Mouse (Mus musculus) gastrocnemius, adult 2 months (tissue): ENCODE data around the gene Il31ra. TPM values are rescaled to one million over a fixed set of nuclear protein-coding genes. Genes with fewer than 3 reads are reported as not detected.
A peak's percentile ranks its signal among the peaks of the same experiment; 100 is the strongest.

Experiments used
- DNase-seq: peaks from one replicate; pipeline ENCODE4 v3.0.0; 2022
- H3K27ac ChIP-seq: fragments of 200-600 bp; 2 replicates; pipeline ENCODE4 v1.8.1; 2022; ENCODE audit warnings: mild to moderate bottlenecking
- H3K4me3 ChIP-seq: fragments of 200-600 bp; 2 replicates; pipeline ENCODE4 v1.8.1; 2022; ENCODE audit warnings: mild to moderate bottlenecking, moderate library complexity
- CTCF ChIP-seq: fragments of 200-600 bp; IDR thresholded peaks from 2 replicates; pipeline ENCODE4 v1.8.1; 2022; ENCODE audit warnings: antibody characterized with exemption, mild to moderate bottlenecking, moderate library complexity
- intact Hi-C: fragments of 180-260 bp; cut with DNase I; formaldehyde crosslinking; loops from one replicate; pipeline ENCODE4 v1.15.1; 2025
- total RNA-seq, 2 experiments: library from RNA; stranded (reverse); gene quantifications; 2 replicates each; pipeline ENCODE4 v1.2.3; 2021

Il31ra gene
- total RNA-seq, 2 experiments from 2014 or later: 0.14 TPM; not detected in 1

DNA sequence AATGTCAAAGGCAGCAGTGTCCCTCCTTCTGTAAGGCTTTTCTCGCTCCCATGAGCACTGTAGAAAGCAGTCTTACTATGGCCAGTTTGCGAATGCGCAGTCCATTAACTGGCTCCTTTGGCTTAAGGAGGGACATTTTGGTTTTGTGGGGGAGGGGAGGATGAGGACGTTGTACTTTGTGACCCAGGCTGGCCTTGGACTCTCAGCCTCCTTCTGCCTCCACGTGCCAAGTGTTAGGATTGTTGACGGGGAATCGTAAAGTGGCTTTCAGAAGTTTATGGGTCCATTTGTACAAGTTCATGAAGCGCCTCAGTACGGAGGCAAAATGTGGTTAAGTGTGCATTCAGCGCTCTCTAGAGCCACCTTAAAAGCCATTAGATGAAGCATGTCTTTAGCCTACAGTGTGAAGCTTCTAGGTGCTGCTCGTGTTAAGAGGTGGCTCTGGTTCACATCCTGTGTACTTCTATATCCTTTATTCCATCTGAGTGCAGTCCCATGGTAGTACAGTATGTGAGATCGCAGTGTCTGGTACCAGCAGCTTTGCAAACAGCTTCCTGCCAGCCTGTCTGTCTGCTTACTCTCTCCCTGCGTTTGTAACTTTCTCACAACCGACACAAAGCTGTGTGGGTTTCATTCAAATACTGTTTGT is 102.4 kb downstream of the Il31ra start:
- DNase-seq: no peak
- intact Hi-C loops: no loop called here
- no peak for TF ChIP-seq CTCF
- H3K4me3 ChIP-seq: no peak overlapping the region
- no peak overlapping the region for H3K27ac ChIP-seq

DNA sequence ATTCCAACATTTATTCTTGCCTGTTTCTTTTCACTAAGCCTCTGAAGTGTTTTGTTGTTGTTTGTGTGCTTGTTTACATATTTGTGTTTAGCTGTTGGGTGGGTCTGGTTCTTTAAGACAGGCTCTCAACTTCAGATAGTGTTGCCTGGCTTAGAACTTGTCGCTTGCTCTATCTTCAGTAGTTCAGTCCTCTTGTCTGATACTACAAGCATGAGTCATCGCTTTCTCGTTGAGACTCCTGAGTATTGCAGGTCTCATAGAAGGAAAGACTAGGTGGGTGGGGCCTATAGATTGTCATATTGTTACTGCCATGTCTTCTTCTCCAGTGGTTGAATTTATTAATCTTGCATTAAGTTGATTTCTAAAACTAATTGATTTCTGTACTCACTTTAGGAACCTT is 104.1 kb downstream of the Il31ra start:
- no peak for TF ChIP-seq CTCF
- DNase-seq: no peak
- intact Hi-C loops: no loop called here
- H3K4me3 ChIP-seq: no peak overlapping the region
- H3K27ac ChIP-seq: no peak overlapping the region

DNA sequence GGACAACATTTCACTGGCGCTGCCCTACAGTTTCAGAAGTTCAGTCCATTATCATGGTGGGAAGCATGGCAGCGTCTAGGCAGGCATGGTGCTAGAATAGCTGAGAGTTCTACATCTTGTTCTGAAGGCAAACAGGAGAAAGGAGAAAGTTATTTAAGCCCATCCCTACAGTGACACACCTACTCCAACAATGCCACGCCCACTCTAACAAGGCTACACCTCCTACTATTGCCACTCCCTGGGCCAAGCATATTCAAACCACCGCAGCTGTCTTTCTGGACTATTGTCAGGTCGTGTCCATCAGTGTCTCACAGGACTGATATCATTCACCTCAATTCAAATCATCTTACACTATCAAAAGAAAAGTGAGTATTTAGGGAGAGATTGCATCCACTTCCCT is 107.5 kb downstream of the Il31ra start:
- TF ChIP-seq CTCF: no peak
- intact Hi-C loops: no loop called here
- Histone ChIP-seq H3K27ac (no peak overlapping the region), H3K4me3 (no peak overlapping the region)
- DNase-seq: no peak

DNA sequence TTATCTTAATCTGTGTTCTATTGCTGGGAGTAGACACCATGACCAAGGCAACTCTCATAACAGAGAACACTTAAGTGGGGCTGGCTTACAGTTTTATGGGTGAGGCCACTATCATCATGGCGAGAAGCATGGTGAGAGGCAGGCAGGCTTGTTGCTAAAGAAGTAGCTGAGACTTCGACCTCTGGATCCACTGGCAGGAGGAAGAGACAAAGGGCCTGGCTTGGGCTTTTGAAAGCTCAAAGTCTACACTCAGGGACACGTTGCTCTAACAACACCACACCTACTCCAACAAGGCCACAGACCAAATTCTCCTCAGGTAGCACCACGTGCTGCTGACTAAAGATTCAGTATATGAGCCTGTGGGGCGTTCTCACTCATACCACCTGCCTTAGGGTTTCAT is 107.9 kb downstream of the Il31ra start:
- H3K27ac ChIP-seq: no peak overlapping the region
- no peak for DNase-seq
- intact Hi-C loops: no loop called here
- no peak for TF ChIP-seq CTCF
- H3K4me3 ChIP-seq: no peak overlapping the region

DNA sequence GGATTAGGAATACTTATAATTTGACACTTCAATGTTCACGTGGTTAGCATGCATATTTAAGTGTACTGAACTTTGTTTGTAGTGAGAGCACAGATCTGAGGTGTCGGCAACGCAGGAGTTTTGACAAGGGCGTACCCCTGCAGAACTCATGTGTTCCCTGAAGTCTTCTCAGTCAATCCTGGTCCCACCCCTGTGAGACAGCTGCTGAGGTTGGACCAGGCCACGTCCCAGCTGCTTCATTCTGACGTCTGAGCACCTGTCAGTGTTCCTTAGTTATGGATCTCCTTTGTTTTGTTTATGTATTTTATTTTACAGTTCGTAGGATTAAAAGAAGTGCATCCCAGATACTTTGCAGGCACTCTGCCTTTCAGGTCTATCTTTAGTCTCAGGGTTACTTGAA is 111.1 kb downstream of the Il31ra start:
- intact Hi-C loops: no loop called here
- Histone ChIP-seq H3K27ac (no peak overlapping the region), H3K4me3 (no peak overlapping the region)
- no peak for TF ChIP-seq CTCF
- no peak for DNase-seq

DNA sequence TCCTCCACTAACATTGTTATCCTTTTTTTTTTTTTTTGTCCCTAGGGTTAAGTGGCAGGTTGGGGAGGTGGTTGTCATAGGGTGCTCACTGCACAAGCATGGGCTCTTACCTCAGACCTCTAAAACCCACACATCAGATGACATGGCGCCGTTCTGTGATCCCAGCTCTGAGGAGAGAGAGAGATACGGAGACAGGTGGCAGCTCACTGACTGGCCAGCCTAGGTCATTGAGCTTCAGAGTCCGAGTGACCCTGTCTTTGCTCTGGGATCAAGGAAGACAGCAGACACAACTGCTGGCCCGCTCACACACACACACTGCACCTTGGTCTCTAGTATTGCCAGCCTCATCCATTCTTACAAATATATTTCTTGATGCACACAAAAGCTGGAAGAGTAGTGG is 111.6 kb downstream of the Il31ra start:
- no peak overlapping the region for H3K4me3 ChIP-seq
- H3K27ac ChIP-seq: no peak overlapping the region
- intact Hi-C loops: no loop called here
- DNase-seq: no peak
- no peak for TF ChIP-seq CTCF

DNA sequence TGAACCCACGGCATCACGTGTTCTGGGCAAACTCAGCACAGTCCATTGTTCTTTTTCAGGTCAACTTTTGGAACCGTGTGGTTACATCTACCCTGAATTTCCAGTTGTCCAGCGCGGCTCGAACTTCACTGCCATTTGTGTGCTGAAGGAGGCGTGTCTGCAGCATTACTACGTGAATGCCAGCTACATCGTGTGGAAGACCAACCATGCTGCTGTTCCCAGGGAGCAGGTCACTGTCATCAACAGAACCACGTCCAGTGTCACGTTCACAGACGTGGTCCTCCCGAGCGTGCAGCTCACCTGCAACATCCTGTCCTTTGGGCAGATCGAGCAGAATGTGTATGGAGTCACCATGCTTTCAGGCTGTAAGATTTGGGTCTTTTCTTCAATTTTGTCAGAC is 114.2 kb downstream of the Il31ra start:
- no peak for TF ChIP-seq CTCF
- H3K4me3 ChIP-seq: no peak overlapping the region
- no peak overlapping the region for H3K27ac ChIP-seq
- intact Hi-C loops: no loop called here
- DNase-seq: no peak

DNA sequence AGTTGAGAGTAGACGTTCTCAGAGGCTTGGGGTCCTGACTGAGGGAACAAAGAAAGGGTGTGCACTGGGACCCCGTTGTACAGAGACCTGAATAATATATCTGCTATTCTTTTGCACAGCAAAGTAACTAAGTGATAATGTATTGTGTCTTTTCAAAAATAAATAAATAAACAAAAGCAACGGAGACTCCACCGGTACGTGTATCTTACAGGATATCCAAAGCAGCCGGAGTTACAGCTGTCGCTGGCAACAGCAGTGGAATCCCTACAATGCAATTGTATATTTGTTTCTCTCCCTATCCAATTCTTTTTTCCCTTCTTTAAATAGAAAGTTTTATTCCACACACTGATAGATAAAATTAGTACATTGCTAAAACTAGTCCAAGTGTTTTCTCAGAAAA is 115.1 kb downstream of the Il31ra start:
- intact Hi-C loops: no loop called here

DNA sequence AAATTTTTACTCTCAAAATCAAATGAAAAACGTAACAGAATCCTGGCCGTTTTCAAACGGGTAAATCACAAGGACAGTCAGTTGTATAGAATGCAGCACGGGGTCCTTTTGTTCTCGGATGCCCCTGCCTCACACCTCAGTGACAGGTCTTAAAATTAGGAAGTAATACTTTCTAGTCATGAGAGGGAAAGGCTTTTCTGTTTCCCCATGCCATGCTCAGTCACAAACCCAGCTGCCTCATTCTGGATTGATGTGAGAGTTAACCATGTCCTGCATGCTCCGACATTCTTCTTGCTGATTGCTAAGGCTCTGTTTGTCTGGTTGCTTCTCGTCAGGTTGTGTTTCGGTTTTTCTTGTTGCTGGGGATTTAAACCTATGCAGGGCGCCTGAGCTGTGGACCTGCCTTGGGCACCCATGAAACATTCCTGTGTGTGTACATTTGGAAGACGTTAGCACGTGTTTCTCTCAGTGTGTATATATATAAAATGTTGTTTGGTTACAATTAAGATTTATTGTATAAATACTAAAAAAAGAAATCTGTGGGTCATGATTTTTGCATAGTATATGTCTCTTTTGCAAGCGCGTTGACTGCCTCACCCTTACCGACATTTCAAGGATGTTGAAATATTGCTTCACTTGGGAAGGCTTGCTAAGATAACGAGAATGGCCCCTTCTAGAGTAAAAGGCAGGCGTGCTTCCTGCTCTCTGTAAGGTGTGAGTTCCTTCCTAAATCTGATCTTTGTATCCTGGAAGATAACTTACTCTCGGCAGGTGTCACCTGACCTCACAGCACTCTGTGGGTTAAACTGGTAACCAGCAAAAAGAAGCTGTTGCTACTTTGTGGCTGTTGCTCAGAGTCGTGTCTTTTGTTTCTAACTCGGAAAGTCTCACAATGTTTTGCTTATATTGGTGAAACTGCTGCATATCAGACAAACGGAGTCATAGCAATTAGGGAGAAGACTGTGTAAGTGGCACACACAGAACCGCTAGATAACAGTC is 120.1 kb downstream of the Il31ra start:
- Histone ChIP-seq H3K27ac (no peak overlapping the region), H3K4me3 (no peak overlapping the region)
- TF ChIP-seq CTCF: no peak
- intact Hi-C loops: loop anchor here (5.0 kb wide), 1 partner anchor 33 kb away; no protein-coding TSS in a partner anchor
- no peak for DNase-seq

More for the DNA sequence above, 115.1 kb downstream of the Il31ra start:
- TF ChIP-seq CTCF: no peak
- Histone ChIP-seq H3K4me3 (no peak overlapping the region), H3K27ac (no peak overlapping the region)
- DNase-seq: no peak

DNA sequence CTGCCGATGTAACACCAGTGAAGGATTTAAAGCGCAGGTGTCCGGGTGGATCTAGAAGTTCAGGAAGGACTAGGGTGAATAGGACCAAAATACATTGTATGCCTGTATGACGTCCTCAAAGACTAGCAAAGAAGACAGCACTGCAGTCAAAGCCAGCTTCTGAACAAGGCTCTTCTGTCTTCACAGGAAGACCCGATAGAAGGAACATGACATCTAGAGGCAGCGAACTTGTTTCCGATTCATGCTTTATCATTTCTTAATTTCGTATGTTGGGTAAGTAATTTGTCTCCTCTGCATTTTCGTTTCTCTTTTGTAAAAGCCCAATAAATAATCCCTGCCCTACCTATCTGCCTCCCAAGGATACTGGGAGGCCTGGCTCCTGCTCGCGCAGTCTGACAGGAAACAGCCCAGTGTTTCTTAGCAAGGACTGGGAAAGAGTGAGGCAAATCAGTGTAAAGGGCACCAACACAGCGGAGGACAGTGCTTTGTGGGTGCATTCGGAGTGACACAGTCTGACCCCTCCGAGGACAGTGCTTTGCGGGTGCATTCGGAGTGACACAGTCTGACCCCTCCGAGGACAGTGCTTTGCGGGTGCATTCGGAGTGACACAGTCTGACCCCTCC is 121.6 kb downstream of the Il31ra start:
- intact Hi-C loops: loop anchor here (5.0 kb wide), 1 partner anchor 35 kb away; no protein-coding TSS in a partner anchor
- DNase-seq: no peak
- H3K4me3 ChIP-seq: peak overlapping the region; percentile 13; the same call in 1 of the 2 replicates
- TF ChIP-seq CTCF: no peak
- H3K27ac ChIP-seq: peak overlapping the region; percentile 21; the same call in 1 of the 2 replicates

DNA sequence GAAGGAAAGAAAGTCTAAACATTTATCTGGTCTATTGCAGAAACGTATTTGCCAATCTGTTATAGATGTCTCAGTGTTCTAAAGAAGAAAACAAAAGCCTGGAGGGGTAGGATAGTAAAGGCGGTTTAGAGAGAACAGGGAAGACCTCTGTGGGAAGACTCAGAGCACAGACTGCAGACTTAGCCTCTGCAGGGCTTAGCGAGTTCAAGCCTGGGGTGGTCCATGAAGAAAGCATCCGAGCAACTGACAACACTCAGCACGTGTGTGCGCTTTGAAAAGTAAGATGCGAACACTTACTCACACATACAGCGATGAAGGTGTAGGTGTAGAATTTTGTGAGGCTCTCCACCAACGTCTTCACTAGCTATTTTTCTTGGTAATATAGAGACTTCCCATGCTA is 123.0 kb downstream of the Il31ra start:
- Histone ChIP-seq H3K27ac (no peak overlapping the region), H3K4me3 (no peak overlapping the region)
- intact Hi-C loops: loop anchor here (5.0 kb wide), 1 partner anchor 36 kb away; no protein-coding TSS in a partner anchor
- no peak for DNase-seq
- no peak for TF ChIP-seq CTCF

Other genes starting within 250 kb of the Il31ra start
- gene Il6st, start 130.3 kb downstream of the Il31ra start, total RNA-seq: 100 to 1,000 TPM; 171 to 183 TPM
- gene Ddx4, start 58.1 kb upstream of the Il31ra start, total RNA-seq: not detected
- gene Slc38a9, start 66.4 kb upstream of the Il31ra start, total RNA-seq: 1 to 10 TPM; 6.9 to 8.1 TPM
- gene Plpp1, start 206.4 kb upstream of the Il31ra start, total RNA-seq: 10 to 100 TPM; 35.6 to 49.4 TPM